Comparison of ENCODE assay signal across 10 mouse cellular contexts in genomic region chr2:170307589-170308021, GRCm38 (mm10).
DNase-seq lines count a peak whose midpoint lies in the region; ATAC-seq and TF ChIP-seq lines count a peak whose summit lies in the region.
"Had no signal": no experiment of that assay in that cellular context is flagged by ENCODE, and none has a peak within 500 bp of the region (broad histone marks: within the 10 kb centered on the region; RNA-seq: fewer than 3 reads in every experiment).

No protein-coding gene starts in this region.

- H3K4me1 ChIP-seq in lung, postnatal 0 days (ENCODE audit: insufficient read depth, low read depth, low read length), result no peaks in the 10 kb centered on the region; the same call in 1 of the 2 replicates
- H3K4me1 ChIP-seq in embryonic facial prominence, embryonic 13.5 days, result peaks cover 27% of the 10 kb centered on the region
- peaks cover 3% of the 10 kb centered on the region; the same call in 1 of the 2 replicates for H3K4me1 ChIP-seq in hindbrain, embryonic 16.5 days (ENCODE audit: control insufficient read depth, insufficient read depth, low read depth, low read length)

- no peak overlapping the region for H3K27ac ChIP-seq in lung, postnatal 0 days (ENCODE audit: low read length)
- peak overlapping the region; percentile 73 for H3K27ac ChIP-seq in embryonic facial prominence, embryonic 13.5 days
- H3K27ac ChIP-seq in hindbrain, embryonic 16.5 days (ENCODE audit: low read depth, low read length), result peak overlapping the region; percentile 52; the same call in 1 of the 2 replicates

- no peaks in the 10 kb centered on the region for H3K36me3 ChIP-seq in lung, postnatal 0 days (ENCODE audit: insufficient read depth, low read length)
- no peaks in the 10 kb centered on the region for H3K36me3 ChIP-seq in embryonic facial prominence, embryonic 13.5 days
- H3K36me3 ChIP-seq in hindbrain, embryonic 16.5 days (ENCODE audit: control insufficient read depth, insufficient read depth, low read length), result no peaks in the 10 kb centered on the region
- H3K36me3 ChIP-seq in splenic B cell, adult 2 months (ENCODE audit: control insufficient read depth, insufficient read depth, low read length, poor library complexity, severe bottlenecking), result no peaks in the 10 kb centered on the region

- no peaks in the 10 kb centered on the region for H3K27me3 ChIP-seq in lung, postnatal 0 days (replicated peaks; ENCODE audit: insufficient read depth, low read length)
- H3K27me3 ChIP-seq in embryonic facial prominence, embryonic 13.5 days, result no peaks in the 10 kb centered on the region
- H3K27me3 ChIP-seq in hindbrain, embryonic 16.5 days (replicated peaks; ENCODE audit: control insufficient read depth, insufficient read depth, low read length), result no peaks in the 10 kb centered on the region
- H3K27me3 ChIP-seq in splenic B cell, adult 2 months (ENCODE audit: control insufficient read depth, insufficient read depth, low read length, poor library complexity, severe bottlenecking), result no peaks in the 10 kb centered on the region

- no peak overlapping the region for H3K9ac ChIP-seq in lung, postnatal 0 days (replicated peaks; ENCODE audit: low read depth)
- no peak overlapping the region for H3K9ac ChIP-seq in embryonic facial prominence, embryonic 13.5 days
- H3K9ac ChIP-seq in hindbrain, embryonic 16.5 days (ENCODE audit: low read depth, low read length), result no peak overlapping the region

- no peak overlapping the region for H3K4me2 ChIP-seq in lung, postnatal 0 days (replicated peaks; ENCODE audit: low read depth, low read length)
- H3K4me2 ChIP-seq in embryonic facial prominence, embryonic 13.5 days, result peak overlapping the region; percentile 2; the same call in 1 of the 2 replicates
- no peak overlapping the region for H3K4me2 ChIP-seq in hindbrain, embryonic 16.5 days (ENCODE audit: low read length)

- no peak overlapping the region for H3K4me3 ChIP-seq in lung, postnatal 0 days (ENCODE audit: low read depth, low read length)
- no peak overlapping the region for H3K4me3 ChIP-seq in embryonic facial prominence, embryonic 13.5 days
- H3K4me3 ChIP-seq in hindbrain, embryonic 16.5 days (ENCODE audit: low read length), result no peak overlapping the region

- no peak for TF ChIP-seq CTCF in lung, postnatal 0 days (IDR thresholded peaks at IDR 0.05)

- no peak for ATAC-seq in lung, postnatal 0 days
- ATAC-seq in embryonic facial prominence, embryonic 13.5 days (ENCODE audit: insufficient number of reproducible peaks, insufficient read depth, low FRiP score, low TSS enrichment, low read depth), result no peak
- peak; percentile 89 for ATAC-seq in hindbrain, embryonic 16.5 days

- no peaks in the 10 kb centered on the region for H3K9me3 ChIP-seq in lung, postnatal 0 days (ENCODE audit: low read length)
- no peaks in the 10 kb centered on the region for H3K9me3 ChIP-seq in embryonic facial prominence, embryonic 13.5 days
- H3K9me3 ChIP-seq in hindbrain, embryonic 16.5 days (ENCODE audit: control insufficient read depth, low read length), result no peaks in the 10 kb centered on the region

- 53% methylated on average over 7 of the region's 7 CpGs for WGBS in lung, postnatal 0 days
- 32% methylated on average over 7 of the region's 7 CpGs for WGBS in embryonic facial prominence, embryonic 13.5 days
- 29% methylated on average over 7 of the region's 7 CpGs for WGBS in hindbrain, embryonic 16.5 days

- peak; percentile 50 for DNase-seq in lung, postnatal 0 days (ENCODE audit: low spot score)
- no peak for DNase-seq in lung, postnatal 10 days
- peak; percentile 72 for DNase-seq in splenic B cell, adult 2 months (ENCODE audit: low read depth, low spot score)
- DNase-seq in adrenal gland, postnatal 14 days, result no peak
- DNase-seq in layer of hippocampus, adult 11-12 months (ENCODE audit: low spot score), result no peak
- DNase-seq in kidney, postnatal 10 days, result no peak
- DNase-seq: kidney, postnatal 25 days; lung, postnatal 14 days had no signal

- TF ChIP-seq EP300 in lung, postnatal 0 days (IDR thresholded peaks at IDR 0.05), result no peak

Comparison
In these comparisons a context has a peak if more than half of its experiments do, and no peak if none do; other contexts are left out.
1. DNase-seq: peak in lung, postnatal 0 days (single experiment) and splenic B cell, adult 2 months (single experiment); none in lung, postnatal 10 days (single experiment), adrenal gland, postnatal 14 days (single experiment), layer of hippocampus, adult 11-12 months (single experiment) and kidney, postnatal 10 days (single experiment).